Mouse (Mus musculus): ENCODE results near the gene Ppp6c. TPM values are rescaled to one million over a fixed set of nuclear protein-coding genes. Genes with fewer than 3 reads are reported as not detected.

The Ppp6c gene
- polyA plus RNA-seq, 1 experiment from 2014 or later, result 72.1 TPM

DNA sequence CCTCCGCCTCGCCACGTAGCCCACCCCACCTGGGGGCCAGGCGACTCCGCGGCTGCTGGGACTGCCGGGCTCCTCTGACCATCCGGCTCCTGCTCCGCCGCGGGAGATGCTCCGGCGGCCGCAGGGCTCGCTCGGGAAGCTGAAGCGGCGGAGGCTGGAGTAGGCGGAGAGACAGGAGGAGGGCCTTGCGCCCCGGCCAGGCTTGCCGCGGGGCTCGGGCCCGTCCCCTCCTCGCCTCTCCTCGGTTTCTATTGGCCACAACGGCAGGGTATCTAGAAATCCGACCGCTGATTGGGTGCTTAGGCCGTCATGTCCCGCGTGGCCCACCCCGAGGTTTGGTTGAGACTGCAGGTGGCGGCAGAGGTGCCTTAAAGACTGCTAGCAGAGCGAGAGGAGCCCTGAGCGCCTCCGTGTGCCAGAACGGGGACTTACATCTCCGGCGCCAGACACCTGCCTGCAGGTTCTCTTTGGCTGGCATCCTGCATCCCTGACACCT, 35.6 kb downstream of the Ppp6c start, which contains the start of gene Scai:
Scai (minus strand) TSS at position 174 of the 496 bp plus-strand sequence.
- Histone ChIP-seq H3K27me3 (replicated peaks; ENCODE audit: low read depth, poor library complexity, severe bottlenecking) (no peaks in the 10 kb centered on the region), H3K4me3 (peak within 1 kb of the TSS; percentile 91), H3K27ac (replicated peaks) (peak within 1 kb of the TSS; percentile 92), H3K36me3 (replicated peaks) (peaks cover 22% of the 10 kb centered on the region), H3K9me3 (no peaks in the 10 kb centered on the region), H3K4me1 (peaks cover 16% of the 10 kb centered on the region)
- WGBS, result under 1% methylated on average over 41 of the region's 41 CpGs
- DNase-seq (ENCODE audit: low spot score), result peak; percentile 98

DNA sequence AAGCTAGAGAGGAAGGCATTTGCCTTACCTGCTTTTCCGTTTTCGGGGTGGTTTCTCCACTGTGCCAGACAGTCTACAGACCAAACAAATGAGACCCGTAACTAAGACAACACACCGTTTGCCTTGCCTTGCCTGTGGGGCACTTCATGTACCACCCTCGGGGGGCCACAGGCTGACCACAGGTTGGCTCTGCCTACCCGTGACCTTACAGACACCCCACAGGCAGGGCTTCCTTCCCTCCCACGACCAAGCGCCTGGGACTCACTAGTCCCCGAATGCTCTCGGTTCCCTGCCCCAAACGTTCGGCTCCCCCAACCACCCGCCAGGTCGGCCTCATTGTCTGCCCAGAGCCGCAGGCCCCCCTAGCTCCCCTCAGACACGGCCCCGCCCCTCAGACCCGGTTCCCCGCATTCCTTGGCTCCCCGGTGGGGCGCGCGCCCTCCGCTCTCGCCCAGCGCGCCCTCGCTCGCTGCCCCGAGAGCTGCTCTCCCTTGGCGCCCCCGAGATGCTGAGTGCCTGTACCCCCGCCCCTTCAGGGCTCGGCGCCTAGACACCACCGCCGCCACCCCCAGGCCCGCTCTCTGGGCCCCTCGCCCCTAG, 36.2 kb downstream of the Ppp6c start:
- Histone ChIP-seq H3K4me3 (peak overlapping the region; percentile 91), H3K9me3 (no peaks in the 10 kb centered on the region), H3K27ac (replicated peaks) (peak overlapping the region; percentile 92), H3K4me1 (peaks cover 16% of the 10 kb centered on the region), H3K27me3 (replicated peaks; ENCODE audit: low read depth, poor library complexity, severe bottlenecking) (no peaks in the 10 kb centered on the region), H3K36me3 (replicated peaks) (peaks cover 25% of the 10 kb centered on the region)
- under 1% methylated on average over 39 of the region's 39 CpGs for WGBS
- no peak for DNase-seq (ENCODE audit: low spot score)

DNA sequence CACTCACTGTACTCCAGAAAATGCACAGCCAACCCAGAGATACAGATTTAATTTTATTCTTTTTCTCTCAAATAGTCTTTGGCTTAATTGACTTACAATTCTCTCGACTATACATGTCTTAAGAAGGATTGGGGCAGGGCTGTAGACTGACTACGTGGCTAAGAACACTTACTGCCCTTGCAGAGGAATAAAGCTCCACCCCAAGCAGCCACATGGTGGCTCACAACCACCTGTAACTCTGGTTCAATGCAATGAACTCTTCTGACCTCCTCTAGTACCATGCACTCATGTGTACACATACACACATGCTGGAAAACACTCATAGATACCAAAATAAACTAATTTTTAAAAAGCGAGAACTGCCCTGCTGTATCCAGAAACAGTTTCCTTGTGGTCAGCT, 40.3 kb downstream of the Ppp6c start:
- DNase-seq (ENCODE audit: low spot score), result no peak
- 76% methylated on average over 3 of the region's 3 CpGs for WGBS
- H3K36me3 ChIP-seq (replicated peaks), result peaks cover 59% of the 10 kb centered on the region
- no peaks in the 10 kb centered on the region for H3K9me3 ChIP-seq
- H3K27ac ChIP-seq (replicated peaks), result no peak overlapping the region
- no peak overlapping the region for H3K4me3 ChIP-seq
- peaks cover 15% of the 10 kb centered on the region for H3K4me1 ChIP-seq
- H3K27me3 ChIP-seq (replicated peaks; ENCODE audit: low read depth, poor library complexity, severe bottlenecking), result no peaks in the 10 kb centered on the region

DNA sequence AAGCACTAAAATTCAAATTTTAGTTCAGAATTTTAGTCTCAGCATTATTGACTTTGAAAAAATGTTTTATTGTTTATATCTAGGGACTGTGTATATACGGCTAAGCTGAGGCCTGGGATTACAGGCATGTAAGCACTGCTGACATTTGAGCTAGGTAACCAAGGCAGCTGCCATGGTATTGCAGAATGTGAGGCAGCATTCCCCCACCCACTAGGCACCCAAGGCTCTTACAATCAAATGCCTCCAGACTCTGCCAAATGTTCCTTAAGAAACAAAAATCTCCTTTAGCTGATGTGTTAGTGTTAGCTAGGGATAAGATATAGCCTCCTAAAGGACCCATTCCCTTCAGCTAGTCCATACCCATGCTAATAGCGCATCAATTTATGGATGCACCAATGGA, 42.7 kb downstream of the Ppp6c start:
- WGBS, result 91% methylated on average over 2 of the region's 2 CpGs
- peaks cover 70% of the 10 kb centered on the region for H3K36me3 ChIP-seq (replicated peaks)

DNA sequence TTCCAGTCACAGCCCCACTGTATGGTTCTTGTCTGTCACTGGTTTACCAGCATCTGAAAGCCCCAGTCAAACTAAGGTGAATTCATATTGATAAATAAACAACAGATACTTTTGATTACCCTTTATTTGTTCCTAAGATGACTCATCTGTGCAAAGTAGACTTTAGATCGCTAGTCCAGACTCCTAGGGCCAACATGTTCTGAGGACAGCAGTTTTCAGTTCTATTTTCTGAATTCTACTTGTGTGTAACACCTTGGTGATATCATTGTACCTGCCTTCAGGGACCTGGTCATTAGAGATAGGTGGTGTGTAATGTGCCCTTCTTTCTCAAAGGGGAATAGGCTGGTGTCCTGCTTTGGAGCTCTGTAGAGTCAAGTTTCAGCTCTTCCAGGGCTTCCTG, 65.3 kb downstream of the Ppp6c start:
- H3K27me3 ChIP-seq (replicated peaks; ENCODE audit: low read depth, poor library complexity, severe bottlenecking), result no peaks in the 10 kb centered on the region

More for the DNA sequence above, 42.7 kb downstream of the Ppp6c start:
- Histone ChIP-seq H3K27ac (replicated peaks) (no peak overlapping the region), H3K27me3 (replicated peaks; ENCODE audit: low read depth, poor library complexity, severe bottlenecking) (no peaks in the 10 kb centered on the region), H3K4me1 (peaks cover 1% of the 10 kb centered on the region), H3K9me3 (no peaks in the 10 kb centered on the region), H3K4me3 (no peak overlapping the region)
- DNase-seq (ENCODE audit: low spot score), result no peak

DNA sequence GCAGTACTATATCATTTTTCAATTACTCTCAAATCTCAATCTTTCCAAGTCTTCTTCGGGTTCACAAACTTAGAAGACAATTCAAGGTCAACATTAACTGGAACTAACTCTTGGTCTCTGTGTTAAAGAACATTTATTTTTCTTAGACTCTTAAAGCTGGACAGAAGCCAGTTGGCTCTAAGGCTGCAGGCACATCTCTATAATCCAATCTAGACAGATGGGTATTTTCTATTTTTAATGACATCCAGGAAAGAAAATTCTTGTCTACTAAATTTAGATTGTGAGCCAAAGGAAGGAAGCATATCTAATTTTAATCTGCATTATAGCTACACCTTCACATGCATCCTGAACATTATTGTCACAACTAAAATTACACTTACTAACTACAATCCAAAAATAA, 68.3 kb downstream of the Ppp6c start:
- DNase-seq (ENCODE audit: low spot score), result no peak
- peaks cover 5% of the 10 kb centered on the region; the same call in 1 of the 2 replicates for H3K4me1 ChIP-seq
- H3K9me3 ChIP-seq, result no peaks in the 10 kb centered on the region
- no peaks in the 10 kb centered on the region for H3K27me3 ChIP-seq (replicated peaks; ENCODE audit: low read depth, poor library complexity, severe bottlenecking)
- H3K4me3 ChIP-seq, result no peak overlapping the region
- H3K27ac ChIP-seq (replicated peaks), result no peak overlapping the region
- WGBS, result 93% methylated on average over 1 of the region's 1 CpGs
- H3K36me3 ChIP-seq (replicated peaks), result peaks cover 29% of the 10 kb centered on the region

More for the DNA sequence above, 65.3 kb downstream of the Ppp6c start:
- Histone ChIP-seq H3K9me3 (no peaks in the 10 kb centered on the region), H3K4me3 (no peak overlapping the region), H3K36me3 (replicated peaks) (peaks cover 25% of the 10 kb centered on the region), H3K4me1 (no peaks in the 10 kb centered on the region), H3K27ac (replicated peaks) (no peak overlapping the region)
- 86% methylated on average over 1 of the region's 1 CpGs for WGBS
- DNase-seq (ENCODE audit: low spot score), result no peak

DNA sequence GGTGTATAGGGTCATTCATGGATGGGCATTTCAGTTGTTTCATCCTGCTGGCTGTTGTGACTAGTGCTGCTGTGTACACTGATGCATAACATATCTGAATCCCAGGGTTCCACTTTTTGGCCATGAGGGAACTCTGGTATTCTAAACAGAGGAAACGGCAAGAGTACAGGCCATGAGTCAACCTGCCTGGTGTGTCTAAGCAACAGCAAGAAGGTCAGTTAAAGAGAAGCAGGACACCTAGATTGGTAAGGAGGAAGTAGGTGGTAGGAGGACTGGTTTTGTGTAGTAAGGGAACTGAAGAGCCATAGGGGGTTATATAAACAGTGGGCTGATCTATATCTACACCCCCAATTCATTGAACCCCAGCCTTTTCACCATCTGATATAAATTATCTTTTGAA, 69.4 kb downstream of the Ppp6c start:
- Histone ChIP-seq H3K27me3 (replicated peaks; ENCODE audit: low read depth, poor library complexity, severe bottlenecking) (no peaks in the 10 kb centered on the region), H3K9me3 (no peaks in the 10 kb centered on the region), H3K4me1 (peaks cover 5% of the 10 kb centered on the region; the same call in 1 of the 2 replicates), H3K4me3 (no peak overlapping the region), H3K27ac (replicated peaks) (no peak overlapping the region), H3K36me3 (replicated peaks) (peaks cover 28% of the 10 kb centered on the region)
- DNase-seq (ENCODE audit: low spot score), result no peak
- 84% methylated on average over 1 of the region's 1 CpGs for WGBS

DNA sequence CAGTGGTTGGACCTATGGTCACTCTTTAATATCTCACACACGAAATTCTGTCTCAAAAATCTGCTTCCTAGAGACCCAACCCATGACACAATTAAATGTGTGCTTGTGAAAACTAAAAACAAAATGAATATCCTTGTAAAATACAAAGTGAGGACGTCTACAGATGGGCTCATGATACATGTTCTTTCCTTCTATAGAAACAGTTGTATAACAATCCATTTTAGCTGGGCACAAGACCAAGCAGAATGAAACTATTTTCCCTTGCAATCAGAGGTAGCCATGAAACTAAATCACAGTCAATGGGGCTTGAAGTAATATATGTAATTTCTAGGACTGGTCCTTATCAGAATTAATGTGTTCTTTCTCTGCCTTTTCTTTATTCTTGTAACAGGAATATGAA, 75.3 kb downstream of the Ppp6c start:
- Histone ChIP-seq H3K4me1 (peaks cover 5% of the 10 kb centered on the region; the same call in 1 of the 2 replicates), H3K27ac (replicated peaks) (no peak overlapping the region), H3K4me3 (no peak overlapping the region), H3K36me3 (replicated peaks) (peaks cover 18% of the 10 kb centered on the region), H3K9me3 (no peaks in the 10 kb centered on the region), H3K27me3 (replicated peaks; ENCODE audit: low read depth, poor library complexity, severe bottlenecking) (no peaks in the 10 kb centered on the region)
- WGBS, result 79% methylated on average over 2 of the region's 2 CpGs
- DNase-seq (ENCODE audit: low spot score), result no peak

DNA sequence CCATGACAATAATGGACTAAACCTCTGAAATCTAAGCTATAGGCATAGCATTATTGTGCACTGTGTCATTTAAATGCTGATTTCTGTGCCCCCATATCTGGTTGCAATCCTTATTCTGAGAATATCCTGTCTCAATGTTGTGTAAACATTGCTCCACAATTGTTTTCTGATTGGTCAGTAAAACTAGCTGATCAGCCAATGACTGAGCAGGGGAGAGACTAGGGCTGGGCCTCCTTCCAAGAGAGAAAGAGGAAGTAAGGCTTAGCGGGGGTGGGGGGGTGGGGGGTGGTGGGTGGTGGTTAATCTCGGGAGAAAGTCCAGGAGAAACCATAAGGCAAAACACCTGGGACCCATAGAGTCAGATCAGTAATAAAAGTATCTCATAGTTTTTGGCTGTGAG, 78.2 kb downstream of the Ppp6c start:
- Histone ChIP-seq H3K36me3 (replicated peaks) (peaks cover 18% of the 10 kb centered on the region), H3K9me3 (no peaks in the 10 kb centered on the region), H3K27ac (replicated peaks) (no peak overlapping the region), H3K27me3 (replicated peaks; ENCODE audit: low read depth, poor library complexity, severe bottlenecking) (no peaks in the 10 kb centered on the region), H3K4me1 (no peaks in the 10 kb centered on the region), H3K4me3 (no peak overlapping the region)
- 52% methylated on average over 2 of the region's 2 CpGs for WGBS
- no peak for DNase-seq (ENCODE audit: low spot score)

DNA sequence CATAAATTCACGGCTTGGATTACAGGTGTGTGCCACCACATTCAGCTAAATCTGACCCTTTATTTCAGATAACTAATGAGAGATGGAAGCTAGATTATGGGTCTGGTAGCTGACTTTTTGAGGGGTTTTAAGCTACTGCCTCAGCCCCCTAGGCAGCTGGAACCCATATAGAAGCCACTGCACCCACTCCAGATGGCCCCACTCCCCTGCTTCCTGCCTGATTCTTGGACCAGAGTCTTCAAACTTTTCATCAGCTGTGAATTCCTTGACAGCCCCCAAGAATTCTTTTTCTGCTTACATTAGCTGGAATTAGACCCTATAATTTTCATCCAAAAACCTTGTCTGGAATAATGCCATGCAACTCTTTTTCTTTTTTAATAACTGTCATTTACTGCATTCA, 79.8 kb downstream of the Ppp6c start:
- H3K4me3 ChIP-seq, result no peak overlapping the region
- 96% methylated on average over 1 of the region's 1 CpGs for WGBS

More for the DNA sequence above, 79.8 kb downstream of the Ppp6c start:
- H3K4me1 ChIP-seq, result no peaks in the 10 kb centered on the region
- no peak for DNase-seq (ENCODE audit: low spot score)
- no peaks in the 10 kb centered on the region for H3K27me3 ChIP-seq (replicated peaks; ENCODE audit: low read depth, poor library complexity, severe bottlenecking)
- H3K36me3 ChIP-seq (replicated peaks), result peaks cover 18% of the 10 kb centered on the region
- no peak overlapping the region for H3K27ac ChIP-seq (replicated peaks)
- no peaks in the 10 kb centered on the region for H3K9me3 ChIP-seq

Other genes starting within 250 kb of the Ppp6c start
- gene Wdr38, start 229.0 kb downstream of the Ppp6c start, polyA plus RNA-seq (2016; fragmentation: Nextera tagmentation; extraction: Ambion mirVana), result 1.6 TPM in 2 replicates
- gene Arpc5l, start 221.1 kb downstream of the Ppp6c start, polyA plus RNA-seq (2016; fragmentation: Nextera tagmentation; extraction: Ambion mirVana), result 121 and 124 TPM in 2 replicates
- gene Rpl35, start 220.8 kb downstream of the Ppp6c start, polyA plus RNA-seq (2016; fragmentation: Nextera tagmentation; extraction: Ambion mirVana), result 992 and 1,047 TPM in 2 replicates
- gene Golga1, start 160.9 kb downstream of the Ppp6c start, polyA plus RNA-seq (2016; fragmentation: Nextera tagmentation; extraction: Ambion mirVana), result 24.8 and 24.9 TPM in 2 replicates
- 11.3 and 12.3 TPM in 2 replicates for gene Scai, start 35.7 kb downstream of the Ppp6c start, polyA plus RNA-seq (2016; fragmentation: Nextera tagmentation; extraction: Ambion mirVana)